Mouse (Mus musculus) ES-E14 (cell line): ENCODE results near the gene Plekhm1. TPM values are rescaled to one million over a fixed set of nuclear protein-coding genes. Genes with fewer than 3 reads are reported as not detected.

Experiments used
- DNase-seq: peaks from one replicate; pipeline ENCODE4 v3.0.0-alpha.2; 2013; ENCODE audit warnings: low read depth, low spot score
- H3K27ac ChIP-seq: 2 replicates; pipeline ENCODE4 v1.5.1; 2012; ENCODE audit warnings: low read depth, mild to moderate bottlenecking, low read length, moderate library complexity, mixed read lengths; ENCODE audit not compliant: poor library complexity, insufficient read depth, severe bottlenecking
- H3K36me3 ChIP-seq: 2 replicates; pipeline ENCODE4 v1.6.1; 2012; ENCODE audit warnings: mild to moderate bottlenecking, low read length, moderate library complexity, mixed read lengths; ENCODE audit not compliant: control insufficient read depth, poor library complexity, insufficient read depth, severe bottlenecking
- H3K4me1 ChIP-seq, 2 experiments: fragments of 150-350 bp in 1 of 2; sonication (generic) in 1 of 2; 2 replicates each; pipeline ENCODE4 v1.6.1; 2012; ENCODE audit warnings: low read length in 2 of 2, mild to moderate bottlenecking in 1 of 2, mixed read lengths in 1 of 2; ENCODE audit not compliant: control insufficient read depth in 2 of 2, insufficient read depth in 2 of 2, poor library complexity in 1 of 2
- H3K4me3 ChIP-seq, 2 experiments: fragments of 150-350 bp in 1 of 2; sonication (generic) in 1 of 2; 2 replicates each; pipeline ENCODE4 v1.5.1; 2012; ENCODE audit warnings: low read length in 2 of 2, low read depth in 1 of 2, mild to moderate bottlenecking in 1 of 2, mixed read lengths in 1 of 2; ENCODE audit not compliant: insufficient read depth in 1 of 2, poor library complexity in 1 of 2, severe bottlenecking in 1 of 2
- H3K9ac ChIP-seq: 2 replicates; pipeline ENCODE4 v1.6.1; 2012; ENCODE audit warnings: low read depth, mild to moderate bottlenecking, low read length, mixed read lengths; ENCODE audit not compliant: poor library complexity, insufficient read depth, severe bottlenecking
- H3K9me3 ChIP-seq: fragments of 150-350 bp; sonication (generic); 2 replicates; pipeline ENCODE4 v1.6.1; 2012; ENCODE audit warnings: low read depth, mild to moderate bottlenecking, low read length; ENCODE audit not compliant: control insufficient read depth, insufficient read depth
- CHD2 ChIP-seq: IDR thresholded peaks from 2 replicates; pipeline ENCODE4 v1.6.1; 2014; ENCODE audit warnings: mild to moderate bottlenecking, low read depth, low read length, inconsistent platforms
- HCFC1 ChIP-seq: IDR thresholded peaks from 2 replicates; pipeline ENCODE4 v1.6.1; 2012; ENCODE audit warnings: low read length, inconsistent platforms, borderline replicate concordance; ENCODE audit not compliant: insufficient read depth
- MAFK ChIP-seq: IDR thresholded peaks from 2 replicates; pipeline ENCODE4 v1.6.1; 2014; ENCODE audit warnings: mild to moderate bottlenecking, low read depth, low read length, inconsistent platforms; ENCODE audit not compliant: insufficient read depth
- ZC3H11A ChIP-seq: IDR thresholded peaks from 2 replicates; pipeline ENCODE4 v1.6.1; 2012; ENCODE audit warnings: low read depth, mild to moderate bottlenecking, inconsistent platforms, low read length, borderline replicate concordance
- ZNF384 ChIP-seq: IDR thresholded peaks from 2 replicates; pipeline ENCODE4 v1.6.1; 2012; ENCODE audit warnings: low read depth, low read length, inconsistent platforms
- in situ Hi-C, 2 experiments: fragments of 600-800 bp; cut with MboI; formaldehyde crosslinking; loops; one replicate each; pipeline ENCODE4 v1.15.1; 2025; ENCODE audit warnings: low sequenced_read_pairs in 2 of 2, inconsistent platforms in 1 of 2; ENCODE audit not compliant: unreplicated experiment in 2 of 2
- total RNA-seq: library from RNA; depleted of rRNA; stranded (reverse); fragments of 300-350 nt; gene quantifications from 2 replicates; pipeline ENCODE4 v1.2.3, GENCODE M21; 2012; rRNA removed

The Plekhm1 gene
- total RNA-seq, 1 experiment: 11.7 TPM

GRCm38 (mm10) chr11:103320646-103321045, 91.8 kb downstream of the Plekhm1 start:
- no peak for DNase-seq
- Histone ChIP-seq H3K36me3 (no peaks in the 10 kb centered on the region), H3K9ac (no peak overlapping the region), H3K4me1 (no peaks in the 10 kb centered on the region), H3K4me3 (no peak overlapping the region), H3K9me3 (no peaks in the 10 kb centered on the region), H3K27ac (no peak overlapping the region)
- TF ChIP-seq ZNF384: no peak
- no peak for TF ChIP-seq CHD2
- no peak for TF ChIP-seq HCFC1
- no peak for TF ChIP-seq MAFK
- no peak for TF ChIP-seq ZC3H11A
- in situ Hi-C loops: no loop called here

- no peaks in the 10 kb centered on the region for H3K9me3 ChIP-seq
- no peak overlapping the region for H3K9ac ChIP-seq
- no peak for DNase-seq
- no peak overlapping the region for H3K27ac ChIP-seq
- no peak overlapping the region for H3K4me3 ChIP-seq
- H3K4me1 ChIP-seq: peaks cover under 1 to 2% of the 10 kb centered on the region in 2 experiments; a peak in 1 of 4 replicates
- no peak for TF ChIP-seq HCFC1
- no peak for TF ChIP-seq MAFK
- no peak for TF ChIP-seq CHD2
- no peak for TF ChIP-seq ZNF384
- no peak for TF ChIP-seq ZC3H11A
- no peaks in the 10 kb centered on the region for H3K36me3 ChIP-seq
- in situ Hi-C loops: no loop called here
These were observed 92.3 kb downstream of the Plekhm1 start for GRCm38 (mm10) chr11:103320196-103320595.

- H3K9ac ChIP-seq: no peak overlapping the region
- in situ Hi-C loops: no loop called here
- TF ChIP-seq HCFC1: no peak
- no peak for TF ChIP-seq CHD2
- TF ChIP-seq MAFK: no peak
- TF ChIP-seq ZNF384: no peak
- TF ChIP-seq ZC3H11A: no peak
- no peaks in the 10 kb centered on the region for H3K36me3 ChIP-seq
- no peaks in the 10 kb centered on the region; the same call in 1 of the 2 replicates for H3K9me3 ChIP-seq
- H3K4me1 ChIP-seq: peaks cover 2 to 3% of the 10 kb centered on the region in 2 experiments; a peak in 1 of 4 replicates
- DNase-seq: no peak
- no peak overlapping the region for H3K4me3 ChIP-seq
- no peak overlapping the region for H3K27ac ChIP-seq
These were observed 94.4 kb downstream of the Plekhm1 start for GRCm38 (mm10) chr11:103318042-103318441.

GRCm38 (mm10) chr11:103315379-103315778, 97.1 kb downstream of the Plekhm1 start:
- no peak overlapping the region for H3K4me3 ChIP-seq
- in situ Hi-C loops: no loop called here
- no peak overlapping the region for H3K27ac ChIP-seq
- H3K9me3 ChIP-seq: no peaks in the 10 kb centered on the region; the same call in 1 of the 2 replicates
- no peak overlapping the region for H3K9ac ChIP-seq
- no peaks in the 10 kb centered on the region for H3K36me3 ChIP-seq
- DNase-seq: no peak
- TF ChIP-seq ZC3H11A (no peak), HCFC1 (no peak), CHD2 (no peak), ZNF384 (no peak), MAFK (no peak)
- peaks cover 2 to 6% of the 10 kb centered on the region in 2 experiments; a peak in 1 of 4 replicates for H3K4me1 ChIP-seq

- H3K9ac ChIP-seq: no peak overlapping the region
- H3K27ac ChIP-seq: no peak overlapping the region
- no peak overlapping the region for H3K4me3 ChIP-seq
- in situ Hi-C loops: no loop called here
- no peak for DNase-seq
- H3K4me1 ChIP-seq: peaks cover 2 to 6% of the 10 kb centered on the region in 2 experiments; a peak in 1 of 4 replicates
- H3K9me3 ChIP-seq: no peaks in the 10 kb centered on the region; the same call in 1 of the 2 replicates
- no peaks in the 10 kb centered on the region for H3K36me3 ChIP-seq
- TF ChIP-seq MAFK: no peak
- TF ChIP-seq CHD2: no peak
- TF ChIP-seq ZNF384: no peak
- TF ChIP-seq ZC3H11A: no peak
- TF ChIP-seq HCFC1: no peak
These were observed 97.6 kb downstream of the Plekhm1 start for GRCm38 (mm10) chr11:103314736-103315374.

Other genes starting within 250 kb of the Plekhm1 start
- 0.94 and 1.9 TPM in 2 replicates for gene Fmnl1, start 241.6 kb downstream of the Plekhm1 start, total RNA-seq
- 0.26 TPM in 1 of 2 replicates, not detected in the other for gene 1700023F06Rik, start 204.1 kb downstream of the Plekhm1 start, total RNA-seq
- not detected in 2 replicates for gene Spata32, start 194.3 kb downstream of the Plekhm1 start, total RNA-seq
- 4.5 and 5.3 TPM in 2 replicates for gene Map3k14, start 145.2 kb downstream of the Plekhm1 start, total RNA-seq
- 7.8 and 8.2 TPM in 2 replicates for gene Arhgap27, start 49.0 kb downstream of the Plekhm1 start, total RNA-seq
- gene Lrrc37a, start 91.9 kb upstream of the Plekhm1 start, total RNA-seq: not detected in 2 replicates
- under 0.01 and 0.04 TPM in 2 replicates for gene Gm884, start 208.5 kb upstream of the Plekhm1 start, total RNA-seq
- not detected in 2 replicates for gene Lyzl6, start 226.2 kb upstream of the Plekhm1 start, total RNA-seq
- 0.49 and 0.63 TPM in 2 replicates for gene Rprml, start 236.9 kb upstream of the Plekhm1 start, total RNA-seq